Mouse (Mus musculus) midbrain, embryonic 14.5 days (tissue): ENCODE measurements at regions not wholly inside any gene's neighbourhood (a gene's known extent, or its start where the extent isn't known, plus 50 kb on each side); places are given as distances from the start of the nearest gene placed in this dataset.
A peak's percentile ranks its signal among the peaks of the same experiment; 100 is the strongest.

ENCODE experiments used
- ATAC-seq: fragments of 200-750 bp; cut with Nextera tagmentation; 2 replicates; pipeline ENCODE4 v1.8.0; 2017; ENCODE audit warnings: moderate number of reproducible peaks, moderate library complexity; ENCODE audit not compliant: low FRiP score, low TSS enrichment
- DNase-seq: peaks from one replicate; pipeline ENCODE4 v3.0.0-alpha.2; 2015
- H3K27ac ChIP-seq: fragments of 300-500 bp; sonication (generic); replicated peaks from 2 replicates; pipeline ENCODE4 v1.5.1; 2014; ENCODE audit warnings: mild to moderate bottlenecking, low read depth, low read length, moderate library complexity
- H3K27me3 ChIP-seq: fragments of 300-500 bp; sonication (generic); 2 replicates; pipeline ENCODE4 v1.6.1; 2014; ENCODE audit warnings: low read length, control low read depth, mixed read lengths; ENCODE audit not compliant: control insufficient read depth, insufficient read depth
- H3K36me3 ChIP-seq: fragments of 300-500 bp; sonication (generic); 2 replicates; pipeline ENCODE4 v1.6.1; 2014; ENCODE audit warnings: low read length, control low read depth; ENCODE audit not compliant: control insufficient read depth, insufficient read depth
- H3K4me1 ChIP-seq: fragments of 300-500 bp; sonication (generic); 2 replicates; pipeline ENCODE4 v1.6.1; 2014; ENCODE audit warnings: mild to moderate bottlenecking, antibody characterized with exemption, low read length, control low read depth; ENCODE audit not compliant: control insufficient read depth, insufficient read depth
- H3K4me2 ChIP-seq: fragments of 300-500 bp; sonication (generic); 2 replicates; pipeline ENCODE4 v1.6.1; 2014; ENCODE audit warnings: mild to moderate bottlenecking, low read length, moderate library complexity
- H3K4me3 ChIP-seq: fragments of 300-500 bp; sonication (generic); replicated peaks from 2 replicates; pipeline ENCODE4 v1.5.1; 2014; ENCODE audit warnings: low read depth, low read length
- H3K9ac ChIP-seq: fragments of 300-500 bp; sonication (generic); replicated peaks from 2 replicates; pipeline ENCODE4 v1.6.1; 2014; ENCODE audit warnings: mild to moderate bottlenecking, low read length, moderate library complexity
- H3K9me3 ChIP-seq: fragments of 300-500 bp; sonication (generic); 2 replicates; pipeline ENCODE4 v1.6.1; 2016; ENCODE audit warnings: low read length, control low read depth, mixed read lengths; ENCODE audit not compliant: control insufficient read depth
- whole genome bisulfite sequencing: fragments of 180-500 bp; shearing (Covaris S2); extraction: QIAGEN DNeasy Blood & Tissue Kit; methylation state at CpG from one replicate; pipeline ENCODE4 v1.1.7; 2014; 5-methylcytosine and 5-hydroxymethylcytosine counted together

- WGBS, result 32% methylated on average over 3 of the region's 3 CpGs
- Histone ChIP-seq H3K4me3 (no peak overlapping the region), H3K36me3 (no peaks in the 10 kb centered on the region), H3K4me2 (no peak overlapping the region), H3K27me3 (no peaks in the 10 kb centered on the region), H3K9ac (no peak overlapping the region), H3K9me3 (no peaks in the 10 kb centered on the region), H3K27ac (0 out of 2 replicates have a peak overlapping the region, but pooled peaks have one; percentile 26), H3K4me1 (no peaks in the 10 kb centered on the region)
- ATAC-seq (peak; percentile 60; the same call in 1 of the 2 replicates), DNase-seq (peak; percentile 28)
Observed at GRCm38 (mm10) chr10:113161486-113161885, 232.7 kb upstream of the Atxn7l3b start.

GRCm38 (mm10) chr10:113160055-113160454 lies 231.3 kb upstream of the Atxn7l3b start:
- Histone ChIP-seq H3K27me3 (no peaks in the 10 kb centered on the region), H3K4me3 (no peak overlapping the region), H3K9me3 (no peaks in the 10 kb centered on the region), H3K27ac (no peak overlapping the region), H3K9ac (no peak overlapping the region), H3K4me1 (no peaks in the 10 kb centered on the region), H3K4me2 (no peak overlapping the region), H3K36me3 (no peaks in the 10 kb centered on the region)
- peak; percentile 20 for DNase-seq
- no peak for ATAC-seq
- WGBS, result 47% methylated on average over 5 of the region's 5 CpGs

GRCm38 (mm10) chr10:113158988-113159387 lies 230.2 kb upstream of the Atxn7l3b start:
- H3K9ac ChIP-seq, result no peak overlapping the region
- no peaks in the 10 kb centered on the region for H3K27me3 ChIP-seq
- ATAC-seq (no peak), DNase-seq (no peak)
- no peaks in the 10 kb centered on the region for H3K4me1 ChIP-seq
- no peak overlapping the region for H3K4me2 ChIP-seq
- no peak overlapping the region for H3K4me3 ChIP-seq
- H3K27ac ChIP-seq, result no peak overlapping the region
- WGBS, result 89% methylated on average over 6 of the region's 6 CpGs
- no peaks in the 10 kb centered on the region for H3K36me3 ChIP-seq
- H3K9me3 ChIP-seq, result no peaks in the 10 kb centered on the region

GRCm38 (mm10) chr10:113141606-113142005 lies 212.8 kb upstream of the Atxn7l3b start:
- DNase-seq, result peak; percentile 49
- 83% methylated on average over 2 of the region's 2 CpGs for WGBS
- Histone ChIP-seq H3K9me3 (no peaks in the 10 kb centered on the region), H3K27me3 (no peaks in the 10 kb centered on the region), H3K4me2 (no peak overlapping the region), H3K27ac (no peak overlapping the region), H3K4me1 (no peaks in the 10 kb centered on the region), H3K4me3 (no peak overlapping the region), H3K9ac (no peak overlapping the region), H3K36me3 (no peaks in the 10 kb centered on the region)
- no peak for ATAC-seq

GRCm38 (mm10) chr10:113114999-113115398 lies 186.2 kb upstream of the Atxn7l3b start:
- DNase-seq, result no peak
- H3K4me2 ChIP-seq, result no peak overlapping the region
- H3K36me3 ChIP-seq, result no peaks in the 10 kb centered on the region
- H3K4me3 ChIP-seq, result no peak overlapping the region
- H3K4me1 ChIP-seq, result no peaks in the 10 kb centered on the region
- no peak overlapping the region for H3K27ac ChIP-seq
- H3K27me3 ChIP-seq, result no peaks in the 10 kb centered on the region
- 100% methylated on average over 1 of the region's 1 CpGs for WGBS
- H3K9me3 ChIP-seq, result no peaks in the 10 kb centered on the region
- ATAC-seq, result no peak
- no peak overlapping the region for H3K9ac ChIP-seq

- ATAC-seq (no peak), DNase-seq (peak; percentile 56)
- H3K27me3 ChIP-seq, result no peaks in the 10 kb centered on the region
- no peak overlapping the region for H3K4me2 ChIP-seq
- WGBS, result 41% methylated on average over 1 of the region's 1 CpGs
- H3K36me3 ChIP-seq, result no peaks in the 10 kb centered on the region
- no peaks in the 10 kb centered on the region for H3K9me3 ChIP-seq
- H3K9ac ChIP-seq, result no peak overlapping the region
- H3K4me1 ChIP-seq, result no peaks in the 10 kb centered on the region
- H3K4me3 ChIP-seq, result no peak overlapping the region
- H3K27ac ChIP-seq, result no peak overlapping the region
Observed at GRCm38 (mm10) chr10:113105771-113106430, 177.1 kb upstream of the Atxn7l3b start.

- ATAC-seq, result no peak
- DNase-seq, result no peak
- no peak overlapping the region for H3K9ac ChIP-seq
- H3K27me3 ChIP-seq, result no peaks in the 10 kb centered on the region
- no peak overlapping the region for H3K4me3 ChIP-seq
- no peak overlapping the region for H3K4me2 ChIP-seq
- 91% methylated on average over 2 of the region's 2 CpGs for WGBS
- H3K36me3 ChIP-seq, result no peaks in the 10 kb centered on the region
- H3K4me1 ChIP-seq, result no peaks in the 10 kb centered on the region
- no peak overlapping the region for H3K27ac ChIP-seq
- H3K9me3 ChIP-seq, result no peaks in the 10 kb centered on the region
Observed at GRCm38 (mm10) chr10:113105301-113105700, 176.5 kb upstream of the Atxn7l3b start.
